ENCODE assay signal across 20 mouse cellular contexts in the genomic region with DNA sequence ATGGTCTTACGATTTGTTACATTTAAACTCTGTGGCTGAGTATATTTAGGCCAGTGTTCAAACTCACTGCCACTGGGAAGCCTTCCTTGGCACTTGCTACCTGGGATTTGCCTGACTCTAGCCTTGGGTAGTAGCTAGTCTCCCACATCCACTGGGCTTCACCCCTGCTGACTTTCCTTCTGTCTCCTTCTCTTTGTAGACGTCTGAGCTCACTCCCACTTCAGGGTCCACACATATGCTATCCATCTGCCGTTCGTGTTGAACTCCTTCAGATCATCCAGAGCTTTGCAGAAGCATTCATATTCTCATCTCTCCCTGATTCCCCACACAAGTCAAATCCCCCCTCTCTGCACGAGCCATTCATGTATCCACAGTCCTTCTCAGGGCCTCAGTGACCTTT. TPM values are rescaled to one million over a fixed set of nuclear protein-coding genes. Genes with fewer than 3 reads are reported as not detected.
DNase-seq lines count a peak whose midpoint lies in the region; ATAC-seq and TF ChIP-seq lines count a peak whose summit lies in the region.
"Had no signal": no experiment of that assay in that cellular context is flagged by ENCODE, and none has a peak within 500 bp of the region (broad histone marks: within the 10 kb centered on the region; RNA-seq: fewer than 3 reads in every experiment).

No protein-coding gene starts in this region.

- intact Hi-C loops in left cerebral cortex, postnatal 4 days (cut with DNase I) = no loop called here
- intact Hi-C loops in left cerebral cortex, postnatal 10 days (cut with DNase I) = no loop called here
- intact Hi-C loops in gastrocnemius, adult 2 months (cut with DNase I) = no loop called here

- no peak for DNase-seq in frontal cortex, postnatal 10 days (ENCODE audit: low spot score in 2 of 2)
- DNase-seq in left cerebral cortex, postnatal 4 days = peak; percentile 48
- no peak for DNase-seq in left cerebral cortex, postnatal 10 days (ENCODE audit: extremely low spot score in 1 of 2, low spot score in 2 of 2)
- DNase-seq in cerebellum, adult 2 months = peak; percentile 83 to 95
- peak; percentile 24 for DNase-seq in layer of hippocampus, postnatal 36 days
- no peak for DNase-seq in gastrocnemius, adult 2 months
- DNase-seq: adrenal gland, adult 8-10 months; heart, adult 2 months; liver; lung, adult 18-20 months; right cerebral cortex, postnatal 25 days; thymus, postnatal 14 days had no signal

- TF ChIP-seq CTCF in cerebellum, adult 2 months (IDR thresholded peaks at IDR 0.05; ENCODE audit: borderline replicate concordance, insufficient read depth, low read depth, low read length) = no peak
- no peak for TF ChIP-seq CTCF in gastrocnemius, adult 2 months (IDR thresholded peaks at IDR 0.05)

- H3K27ac ChIP-seq in cerebellum, adult 2 months (ENCODE audit: insufficient read depth, low read length) = peak overlapping the region; percentile 86
- no peak overlapping the region for H3K27ac ChIP-seq in gastrocnemius, adult 2 months
- H3K27ac ChIP-seq: embryonic facial prominence, embryonic 15.5 days; forebrain, embryonic 10.5 days; heart, adult 2 months; hindbrain, embryonic 13.5 days; layer of hippocampus, adult 2 months; neural tube, embryonic 12.5 days had no signal

- H3K4me3 ChIP-seq in cerebellum, adult 2 months (replicated peaks; ENCODE audit: insufficient read depth, low read depth, low read length) = no peak overlapping the region
- no peak overlapping the region for H3K4me3 ChIP-seq in gastrocnemius, adult 2 months
- H3K4me3 ChIP-seq: embryonic facial prominence, embryonic 15.5 days; forebrain, embryonic 10.5 days; heart, adult 2 months; hindbrain, embryonic 13.5 days; layer of hippocampus, adult 2 months; neural tube, embryonic 12.5 days had no signal

- WGBS in cerebellum, adult 2 months = 4% methylated on average over 5 of the region's 5 CpGs

- H3K4me1 ChIP-seq in cerebellum, adult 2 months (ENCODE audit: control insufficient read depth, insufficient read depth, low read length) = peaks cover 22% of the 10 kb centered on the region
- H3K4me1 ChIP-seq: embryonic facial prominence, embryonic 15.5 days; neural tube, embryonic 12.5 days had no signal

- ATAC-seq in frontal cortex, adult (ENCODE audit: low TSS enrichment) = peak; percentile 42
- ATAC-seq: intestine, embryonic 16.5 days had no signal

- no peaks in the 10 kb centered on the region for H3K27me3 ChIP-seq in cerebellum, adult 2 months (ENCODE audit: control insufficient read depth, insufficient read depth, low read length)
- H3K27me3 ChIP-seq: embryonic facial prominence, embryonic 15.5 days; hindbrain, embryonic 13.5 days; neural tube, embryonic 12.5 days had no signal

- TF ChIP-seq POLR2A in cerebellum, adult 2 months (IDR thresholded peaks at IDR 0.05; ENCODE audit: borderline replicate concordance, insufficient read depth, low read length) = no peak

RNA-seq across cellular contexts. Expression of gene Aox1, which starts 15.8 kb away (rescaled TPM):
- 1 to 10 TPM in 1 of 2 experiments, under 1 TPM in 1; 0.68 to 1.1 TPM for total RNA-seq in left cerebral cortex, postnatal 4 days (2021)
- total RNA-seq in left cerebral cortex, postnatal 10 days (2021) = 1 to 10 TPM in 1 of 2 experiments, under 1 TPM in 1; 0.97 to 1.1 TPM
- 5.1 and 6.4 TPM in 2 replicates for polyA plus RNA-seq in cerebellum, adult 2 months (2012; rRNA removed)
- 1 to 10 TPM; 3.0 to 4.2 TPM for total RNA-seq in layer of hippocampus, postnatal 36 days (2021)
- total RNA-seq in gastrocnemius, adult 2 months (2021) = 10 to 100 TPM in 1 of 2 experiments, 1 to 10 TPM in 1; 8.2 to 10.8 TPM
- total RNA-seq: megakaryocyte-erythroid progenitor cell, adult 5-6 weeks had no signal

RNA-seq across cellular contexts. Expression of gene Kctd18, which starts 26.8 kb away (rescaled TPM):
- total RNA-seq in left cerebral cortex, postnatal 4 days (2021) = 10 to 100 TPM; 29.2 to 30.5 TPM
- total RNA-seq in left cerebral cortex, postnatal 10 days (2021) = 10 to 100 TPM; 19.6 to 19.8 TPM
- polyA plus RNA-seq in cerebellum, adult 2 months (2012; rRNA removed) = 21.5 and 21.6 TPM in 2 replicates
- total RNA-seq in layer of hippocampus, postnatal 36 days (2021) = 10 to 100 TPM; 16.4 to 22.2 TPM
- total RNA-seq in gastrocnemius, adult 2 months (2021) = 1 to 10 TPM; 5.7 to 7.0 TPM

RNA-seq across cellular contexts. Expression of gene Sgo2a, which starts 49.8 kb away (rescaled TPM):
- total RNA-seq in left cerebral cortex, postnatal 4 days (2021) = 1 to 10 TPM; 2.1 to 2.9 TPM
- total RNA-seq in left cerebral cortex, postnatal 10 days (2021) = 1 to 10 TPM; 1.3 TPM
- 0.77 and 0.84 TPM in 2 replicates for polyA plus RNA-seq in cerebellum, adult 2 months (2012; rRNA removed)
- total RNA-seq in layer of hippocampus, postnatal 36 days (2021) = under 1 TPM; 0.50 to 0.58 TPM
- under 1 TPM; 0.13 to 0.56 TPM for total RNA-seq in gastrocnemius, adult 2 months (2021)

Comparison
In these comparisons a context has a peak if more than half of its experiments do, and no peak if none do; other contexts are left out.
1. DNase-seq: peak in left cerebral cortex, postnatal 4 days (single experiment), cerebellum, adult 2 months (2 of 2) and layer of hippocampus, postnatal 36 days (2 of 2); none in frontal cortex, postnatal 10 days (0 of 2), left cerebral cortex, postnatal 10 days (0 of 2) and gastrocnemius, adult 2 months (single experiment).